Mouse (Mus musculus): ENCODE data around the gene BC049715.

DNA sequence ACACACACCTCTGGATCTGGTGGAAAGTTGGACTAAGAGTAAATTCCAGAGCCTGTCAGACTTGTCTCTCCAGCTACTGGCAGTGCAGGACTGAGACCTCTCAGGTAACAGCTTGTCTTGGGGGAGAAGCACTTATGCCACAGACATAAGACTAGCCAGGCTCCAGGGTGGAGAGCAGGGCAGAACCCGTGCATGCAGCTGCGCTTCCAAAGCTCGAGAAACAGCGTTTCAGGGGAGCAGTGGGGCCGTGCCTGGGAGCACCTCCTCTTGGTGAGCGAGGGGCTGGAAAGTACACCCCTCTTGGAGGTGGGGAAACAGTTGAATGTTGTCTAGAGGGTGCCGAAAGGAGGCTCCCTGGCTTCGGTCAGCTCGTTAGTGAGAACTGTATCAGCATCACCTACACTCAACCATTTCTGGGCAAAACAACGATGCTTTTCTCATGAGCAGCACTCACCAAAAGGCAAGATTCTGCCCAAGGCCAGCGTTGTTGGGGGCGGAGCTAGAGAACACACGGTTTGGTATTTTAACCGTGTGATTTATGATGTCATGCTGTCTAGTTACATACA, 28.7 kb downstream of the BC049715 start:
- TF ChIP-seq POLR2AphosphoS5 (IDR thresholded peaks at IDR 0.05; ENCODE audit: borderline replicate concordance, low read depth, low read length) (no peak), RCOR1 (IDR thresholded peaks at IDR 0.05; ENCODE audit: low read depth, low read length) (no peak), GATA1 (IDR thresholded peaks at IDR 0.05; ENCODE audit: low read depth, low read length) (no peak), USF1 (IDR thresholded peaks at IDR 0.05; ENCODE audit: low read depth, low read length) (no peak), MYB (IDR thresholded peaks at IDR 0.05; ENCODE audit: low read depth, low read length) (no peak), POLR2A (IDR thresholded peaks at IDR 0.05; ENCODE audit: control insufficient read depth in 1 of 2, insufficient read depth in 1 of 2, low read depth in 1 of 2, low read length in 2 of 2, poor library complexity in 1 of 2) (no peak), CTCF (IDR thresholded peaks at IDR 0.05 in 2 of 3, conservative IDR thresholded peaks at IDR 0.05 in 1 of 3; ENCODE audit: control insufficient read depth in 1 of 3, insufficient read depth in 1 of 3, low read depth in 2 of 3, low read length in 3 of 3, poor library complexity in 1 of 3, severe bottlenecking in 1 of 3) (no peak; a peak in 1 of 6 replicates)
